Mouse (Mus musculus) cortical plate, adult 2 months (tissue): ENCODE data around the gene Asic2.

Experiments
- CTCF ChIP-seq: fragments of 200-500 bp; IDR thresholded peaks from 2 replicates; pipeline ENCODE4 v1.5.1; 2011; ENCODE audit warnings: mild to moderate bottlenecking, control low read depth, low read length; ENCODE audit not compliant: insufficient read depth; ENCODE audit errors: extremely low read depth
- POLR2A ChIP-seq: fragments of 200-500 bp; IDR thresholded peaks from 2 replicates; pipeline ENCODE4 v1.6.1; 2011; ENCODE audit warnings: mild to moderate bottlenecking, low read length, control low read depth; ENCODE audit not compliant: insufficient read depth; ENCODE audit errors: extremely low read depth

- TF ChIP-seq CTCF (no peak), POLR2A (no peak)
These were observed 1081.2 kb downstream of the Asic2 start for GRCm38 (mm10) chr11:80887021-80887420.
